Mouse (Mus musculus): Measurements from ENCODE around the gene Gm15319. TPM values are rescaled to one million over a fixed set of nuclear protein-coding genes. Genes with fewer than 3 reads are reported as not detected.
"Not testable (repeated sequence)": the region's sequence is repeated elsewhere in the genome, so short reads cannot be mapped to it uniquely, and the experiment has no call there.

The Gm15319 gene
- polyA plus RNA-seq, 1 experiment from 2014 or later = not detected

DNA sequence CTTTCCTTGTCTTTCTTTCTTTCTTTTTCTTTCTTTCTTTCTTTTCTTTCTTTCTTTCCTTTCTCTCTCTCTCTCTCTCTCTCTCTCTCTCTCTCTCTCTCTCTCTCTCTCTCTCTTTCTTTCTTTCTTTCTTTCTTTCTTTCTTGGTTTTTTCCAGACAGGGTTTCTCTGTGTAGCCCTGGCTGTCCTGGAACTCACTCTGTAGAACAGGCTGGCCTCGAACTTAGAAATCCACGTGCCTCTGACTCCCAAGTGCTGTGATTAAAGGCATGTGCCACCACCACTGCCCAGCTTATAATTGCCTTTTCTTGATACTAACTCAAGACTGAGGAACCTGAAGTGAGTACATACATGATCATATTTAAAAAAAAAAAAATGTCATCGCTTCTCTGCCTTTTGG, 75.3 kb downstream of the Gm15319 start:
- not testable (repeated sequence) for H3K4me3 ChIP-seq (replicated peaks; ENCODE audit: low read depth, low read length); H3K36me3 ChIP-seq (ENCODE audit: insufficient read depth, low read length); DNase-seq (ENCODE audit: low spot score); ATAC-seq (replicated peaks; ENCODE audit: low FRiP score, low read depth); H3K27me3 ChIP-seq (ENCODE audit: insufficient read depth, low read length); H3K4me2 ChIP-seq (ENCODE audit: low read length); H3K9me3 ChIP-seq (replicated peaks; ENCODE audit: low read length); H3K4me1 ChIP-seq (replicated peaks; ENCODE audit: insufficient read depth, low read length); H3K27ac ChIP-seq; H3K9ac ChIP-seq (ENCODE audit: low read depth, low read length)
- 88% methylated on average over 3 of the region's 3 CpGs for WGBS
